Mouse (Mus musculus): ENCODE measurements around the gene Lonp1. TPM values are rescaled to one million over a fixed set of nuclear protein-coding genes. Genes with fewer than 3 reads are reported as not detected.
A peak's percentile ranks its signal among the peaks of the same experiment; 100 is the strongest.
"Not testable (repeated sequence)": the region's sequence is repeated elsewhere in the genome, so short reads cannot be mapped to it uniquely, and the experiment has no call there.

The Lonp1 gene
- total and polyA plus RNA-seq, 3 experiments = 95.9 to 131 (median 113) TPM

DNA sequence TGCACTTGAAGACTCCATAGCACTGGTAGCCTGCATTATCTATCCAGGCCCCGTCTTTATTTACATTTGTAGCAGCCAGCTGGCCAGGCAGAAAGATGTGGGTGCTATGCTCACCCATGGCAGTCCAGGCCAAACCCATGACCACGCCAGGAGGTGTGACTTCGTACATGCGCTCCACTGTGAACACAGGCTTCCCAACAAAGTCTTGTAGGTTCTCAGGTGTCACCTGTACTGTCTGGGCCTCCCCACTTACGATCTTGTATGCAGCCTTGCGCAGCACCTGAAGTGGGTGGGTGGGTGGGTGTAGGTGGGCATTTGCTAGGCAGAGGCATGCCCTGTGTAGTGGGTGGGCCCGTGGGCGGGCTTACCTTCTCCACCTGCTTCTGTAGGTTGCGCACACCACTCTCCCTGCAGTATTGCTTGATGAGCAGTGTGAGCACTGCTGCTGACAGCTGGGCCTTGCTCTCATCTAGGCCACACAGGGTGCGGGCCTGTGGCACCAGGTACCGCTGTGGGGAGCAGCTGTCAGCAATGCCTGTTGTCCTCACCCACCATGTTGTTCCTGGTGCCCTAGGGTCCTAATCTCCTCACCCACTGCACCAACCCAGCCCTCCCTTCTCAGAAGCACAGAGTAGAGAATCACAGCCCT lies 11.4 kb downstream of the Lonp1 start:
- Histone ChIP-seq H3K4me1 (ENCODE audit: control insufficient read depth, insufficient read depth, low read length) (peaks cover 6% of the 10 kb centered on the region), H3K9ac (ENCODE audit: low read depth, low read length) (no peak overlapping the region), H3K79me2 (replicated peaks; ENCODE audit: control insufficient read depth, insufficient read depth, low read length) (no peaks in the 10 kb centered on the region), H3K27ac (no peak overlapping the region), H3K36me3 (ENCODE audit: control insufficient read depth, insufficient read depth, low read length) (no peaks in the 10 kb centered on the region), H3K27me3 (ENCODE audit: control insufficient read depth, insufficient read depth, low read length) (no peaks in the 10 kb centered on the region), H3K4me3 (no peak overlapping the region)
- no peak for TF ChIP-seq POLR2A (IDR thresholded peaks at IDR 0.05; ENCODE audit: insufficient read depth, low read depth, low read length)
- TF ChIP-seq CTCF (IDR thresholded peaks at IDR 0.05) = no peak
- TF ChIP-seq EP300 (IDR thresholded peaks at IDR 0.05; ENCODE audit: insufficient read depth, low read depth, low read length) = no peak
- intact Hi-C loops (cut with DNase I) = loop anchor here (10.0 kb wide), 2 partner anchors 390 to 580 kb away; partner anchors contain the start of genes Pspn and Sh3gl1
- 82% methylated on average over 11 of the region's 11 CpGs for WGBS
- DNase-seq = no peak

GRCm38 (mm10) chr17:56614391-56615135 lies 12.1 kb downstream of the Lonp1 start:
- Histone ChIP-seq H3K4me3 (peak overlapping the region; percentile 88), H3K4me1 (ENCODE audit: control insufficient read depth, insufficient read depth, low read length) (peaks cover 9% of the 10 kb centered on the region), H3K36me3 (ENCODE audit: control insufficient read depth, insufficient read depth, low read length) (no peaks in the 10 kb centered on the region), H3K27ac (no peak overlapping the region), H3K27me3 (ENCODE audit: control insufficient read depth, insufficient read depth, low read length) (no peaks in the 10 kb centered on the region), H3K9ac (ENCODE audit: low read depth, low read length) (peak overlapping the region; percentile 87), H3K79me2 (replicated peaks; ENCODE audit: control insufficient read depth, insufficient read depth, low read length) (no peaks in the 10 kb centered on the region)
- WGBS = 26% methylated on average over 14 of the region's 14 CpGs
- intact Hi-C loops (cut with DNase I) = loop anchor here (5.0 to 10.0 kb wide), 4 partner anchors 103 to 902 kb away; partner anchors contain the start of genes Ndufa11, Pot1b, Pspn and Sh3gl1
- DNase-seq = peak in 1 of 2 experiments; percentile 31
- TF ChIP-seq CTCF (IDR thresholded peaks at IDR 0.05) (no peak), POLR2A (IDR thresholded peaks at IDR 0.05; ENCODE audit: insufficient read depth, low read depth, low read length) (no peak)

GRCm38 (mm10) chr17:56613893-56614292 lies 12.8 kb downstream of the Lonp1 start:
- not testable (repeated sequence) for H3K4me1 ChIP-seq (ENCODE audit: control insufficient read depth, insufficient read depth, low read length); H3K27me3 ChIP-seq (ENCODE audit: control insufficient read depth, insufficient read depth, low read length); H3K36me3 ChIP-seq (ENCODE audit: control insufficient read depth, insufficient read depth, low read length); H3K79me2 ChIP-seq (replicated peaks; ENCODE audit: control insufficient read depth, insufficient read depth, low read length)
- Histone ChIP-seq H3K4me3 (peak overlapping the region; percentile 88), H3K9ac (ENCODE audit: low read depth, low read length) (peak overlapping the region; percentile 87), H3K27ac (peak overlapping the region; percentile 84)
- intact Hi-C loops (cut with DNase I) = loop anchor here (1.0 to 10.0 kb wide), 5 partner anchors 54 to 902 kb away; partner anchors contain the start of genes Ndufa11, Pot1b, Pspn and Sh3gl1
- under 1% methylated on average over 26 of the region's 26 CpGs for WGBS
- peak in 1 of 2 experiments; percentile 40 for DNase-seq

DNA sequence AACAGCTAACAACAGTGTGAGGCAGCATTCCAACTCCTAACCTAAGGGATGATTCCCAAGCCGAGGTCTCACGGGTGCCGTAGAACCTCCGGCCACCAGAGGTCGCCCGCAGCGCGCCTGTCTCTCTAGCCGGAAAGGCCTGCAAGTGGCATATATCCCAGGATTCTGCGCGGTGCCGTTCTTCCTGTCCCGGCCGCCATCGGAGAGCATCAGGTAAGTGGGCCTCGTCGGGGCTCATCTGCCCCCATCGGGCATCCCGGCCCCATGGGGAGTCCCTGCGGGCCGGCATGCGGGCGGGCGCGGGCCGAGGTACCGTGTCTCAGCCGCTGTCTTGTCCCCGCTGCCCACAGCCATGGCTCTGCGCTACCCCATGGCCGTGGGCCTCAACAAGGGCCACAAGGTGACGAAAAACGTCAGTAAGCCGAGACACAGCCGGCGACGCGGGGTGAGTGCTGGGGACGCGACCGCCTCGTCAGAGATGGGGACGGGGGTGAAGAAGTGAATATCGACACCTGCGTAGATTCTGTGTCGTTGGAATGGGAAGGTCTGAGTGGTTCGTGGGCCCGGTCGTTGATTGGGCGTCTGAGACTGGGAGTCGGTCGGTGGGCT lies 13.3 kb downstream of the Lonp1 start, which contains the start of gene Rpl36:
TSS of gene Rpl36 (plus strand) at position 181 of the 609 bp plus-strand sequence.
- Histone ChIP-seq H3K36me3 (ENCODE audit: control insufficient read depth, insufficient read depth, low read length) (no peaks in the 10 kb centered on the region), H3K27ac (peak within 1 kb of the TSS; percentile 84), H3K4me3 (peak within 1 kb of the TSS; percentile 88), H3K4me1 (ENCODE audit: control insufficient read depth, insufficient read depth, low read length) (peaks cover 11% of the 10 kb centered on the region), H3K9ac (ENCODE audit: low read depth, low read length) (peak within 1 kb of the TSS; percentile 87), H3K27me3 (ENCODE audit: control insufficient read depth, insufficient read depth, low read length) (no peaks in the 10 kb centered on the region), H3K79me2 (replicated peaks; ENCODE audit: control insufficient read depth, insufficient read depth, low read length) (no peaks in the 10 kb centered on the region)
- WGBS = under 1% methylated on average over 52 of the region's 52 CpGs
- intact Hi-C loops (cut with DNase I) = loop anchor here (1.0 to 10.0 kb wide), 5 partner anchors 55 to 901 kb away; partner anchors contain the start of genes Ndufa11, Pot1b, Pspn and Sh3gl1
- DNase-seq = peak; percentile 94 to 97
- TF ChIP-seq CTCF (IDR thresholded peaks at IDR 0.05) = no peak; the same call in 1 of the 2 replicates
- TF ChIP-seq POLR2A (IDR thresholded peaks at IDR 0.05; ENCODE audit: insufficient read depth, low read depth, low read length) = peak; percentile 91
- peak; percentile 74; the same call in 1 of the 2 replicates for TF ChIP-seq EP300 (IDR thresholded peaks at IDR 0.05; ENCODE audit: insufficient read depth, low read depth, low read length)

- intact Hi-C loops (cut with DNase I) = loop anchor here (5.0 to 10.0 kb wide), 4 partner anchors 105 to 900 kb away; partner anchors contain the start of genes Ndufa11, Pot1b, Pspn and Sh3gl1
- 79% methylated on average over 10 of the region's 10 CpGs for WGBS
- DNase-seq = not testable (repeated sequence)
Measured at GRCm38 (mm10) chr17:56612565-56612939, 14.1 kb downstream of the Lonp1 start.

More at GRCm38 (mm10) chr17:56612565-56612939, 14.1 kb downstream of the Lonp1 start:
- not testable (repeated sequence) for H3K4me3 ChIP-seq; H3K27me3 ChIP-seq (ENCODE audit: control insufficient read depth, insufficient read depth, low read length); H3K79me2 ChIP-seq (replicated peaks; ENCODE audit: control insufficient read depth, insufficient read depth, low read length); H3K9ac ChIP-seq (ENCODE audit: low read depth, low read length); H3K27ac ChIP-seq; H3K36me3 ChIP-seq (ENCODE audit: control insufficient read depth, insufficient read depth, low read length)
- H3K4me1 ChIP-seq (ENCODE audit: control insufficient read depth, insufficient read depth, low read length) = peaks cover 11% of the 10 kb centered on the region
